Mouse (Mus musculus): ENCODE measurements at regions not wholly inside any gene's neighbourhood (a gene's known extent, or its start where the extent isn't known, plus 50 kb on each side); places are given as distances from the start of the nearest gene placed in this dataset.

- DNase-seq (ENCODE audit: low spot score) (no peak), ATAC-seq (ENCODE audit: low FRiP score) (no peak)
- no peak overlapping the region for H3K4me3 ChIP-seq (replicated peaks; ENCODE audit: low read length)
- H3K9ac ChIP-seq, result no peak overlapping the region
- H3K9me3 ChIP-seq (ENCODE audit: control insufficient read depth, low read length), result no peaks in the 10 kb centered on the region
- H3K4me2 ChIP-seq (replicated peaks), result no peak overlapping the region
- H3K4me1 ChIP-seq (replicated peaks; ENCODE audit: control insufficient read depth, insufficient read depth, low read length), result no peaks in the 10 kb centered on the region
- no peaks in the 10 kb centered on the region for H3K27me3 ChIP-seq (ENCODE audit: control insufficient read depth, insufficient read depth, low read length)
- no peaks in the 10 kb centered on the region for H3K36me3 ChIP-seq (replicated peaks; ENCODE audit: control insufficient read depth, insufficient read depth)
- H3K27ac ChIP-seq, result no peak overlapping the region
- 88% methylated on average over 1 of the region's 1 CpGs for WGBS
Measured at GRCm38 (mm10) chr13:117425015-117425414, 177.1 kb upstream of the Hcn1 start.

- Histone ChIP-seq H3K4me2 (replicated peaks) (no peak overlapping the region), H3K4me3 (replicated peaks; ENCODE audit: low read length) (no peak overlapping the region), H3K36me3 (replicated peaks; ENCODE audit: control insufficient read depth, insufficient read depth) (no peaks in the 10 kb centered on the region), H3K9me3 (ENCODE audit: control insufficient read depth, low read length) (no peaks in the 10 kb centered on the region), H3K27me3 (ENCODE audit: control insufficient read depth, insufficient read depth, low read length) (no peaks in the 10 kb centered on the region), H3K27ac (no peak overlapping the region), H3K4me1 (replicated peaks; ENCODE audit: control insufficient read depth, insufficient read depth, low read length) (no peaks in the 10 kb centered on the region), H3K9ac (no peak overlapping the region)
- DNase-seq (ENCODE audit: low spot score) (no peak), ATAC-seq (ENCODE audit: low FRiP score) (no peak)
- WGBS, result 81% methylated on average over 3 of the region's 3 CpGs
Measured at GRCm38 (mm10) chr13:117467407-117467806, 134.7 kb upstream of the Hcn1 start.

- Histone ChIP-seq H3K27ac (no peak overlapping the region), H3K36me3 (replicated peaks; ENCODE audit: control insufficient read depth, insufficient read depth) (no peaks in the 10 kb centered on the region)
- DNase-seq (ENCODE audit: low spot score), result no peak
Measured at GRCm38 (mm10) chr13:117472726-117473125, 129.4 kb upstream of the Hcn1 start.

GRCm38 (mm10) chr13:117482624-117483023, 119.5 kb upstream of the Hcn1 start:
- Histone ChIP-seq H3K4me3 (replicated peaks; ENCODE audit: low read length) (no peak overlapping the region), H3K27ac (no peak overlapping the region), H3K4me1 (replicated peaks; ENCODE audit: control insufficient read depth, insufficient read depth, low read length) (no peaks in the 10 kb centered on the region), H3K36me3 (replicated peaks; ENCODE audit: control insufficient read depth, insufficient read depth) (no peaks in the 10 kb centered on the region), H3K27me3 (ENCODE audit: control insufficient read depth, insufficient read depth, low read length) (no peaks in the 10 kb centered on the region), H3K9me3 (ENCODE audit: control insufficient read depth, low read length) (no peaks in the 10 kb centered on the region), H3K9ac (no peak overlapping the region), H3K4me2 (replicated peaks) (no peak overlapping the region)
- ATAC-seq (ENCODE audit: low FRiP score) (no peak), DNase-seq (ENCODE audit: low spot score) (no peak)
- WGBS, result 71% methylated on average over 3 of the region's 3 CpGs

More at GRCm38 (mm10) chr13:117472726-117473125, 129.4 kb upstream of the Hcn1 start:
- no peaks in the 10 kb centered on the region for H3K9me3 ChIP-seq (ENCODE audit: control insufficient read depth, low read length)
- no peaks in the 10 kb centered on the region for H3K27me3 ChIP-seq (ENCODE audit: control insufficient read depth, insufficient read depth, low read length)
- no peaks in the 10 kb centered on the region for H3K4me1 ChIP-seq (replicated peaks; ENCODE audit: control insufficient read depth, insufficient read depth, low read length)
- no peak overlapping the region for H3K9ac ChIP-seq
- H3K4me3 ChIP-seq (replicated peaks; ENCODE audit: low read length), result no peak overlapping the region
- H3K4me2 ChIP-seq (replicated peaks), result no peak overlapping the region
- 88% methylated on average over 5 of the region's 5 CpGs for WGBS
- ATAC-seq (ENCODE audit: low FRiP score), result no peak

GRCm38 (mm10) chr13:117508746-117509145, 93.4 kb upstream of the Hcn1 start:
- DNase-seq (ENCODE audit: low spot score) (no peak), ATAC-seq (ENCODE audit: low FRiP score) (no peak)
- H3K36me3 ChIP-seq (replicated peaks; ENCODE audit: control insufficient read depth, insufficient read depth), result no peaks in the 10 kb centered on the region
- no peaks in the 10 kb centered on the region for H3K27me3 ChIP-seq (ENCODE audit: control insufficient read depth, insufficient read depth, low read length)
- H3K4me2 ChIP-seq (replicated peaks), result no peak overlapping the region
- H3K9ac ChIP-seq, result no peak overlapping the region
- H3K9me3 ChIP-seq (ENCODE audit: control insufficient read depth, low read length), result no peaks in the 10 kb centered on the region
- H3K4me1 ChIP-seq (replicated peaks; ENCODE audit: control insufficient read depth, insufficient read depth, low read length), result no peaks in the 10 kb centered on the region
- no peak overlapping the region for H3K4me3 ChIP-seq (replicated peaks; ENCODE audit: low read length)
- no peak overlapping the region for H3K27ac ChIP-seq
- 90% methylated on average over 4 of the region's 4 CpGs for WGBS

- Histone ChIP-seq H3K4me1 (replicated peaks; ENCODE audit: control insufficient read depth, insufficient read depth, low read length) (no peaks in the 10 kb centered on the region), H3K9me3 (ENCODE audit: control insufficient read depth, low read length) (no peaks in the 10 kb centered on the region), H3K4me2 (replicated peaks) (no peak overlapping the region), H3K36me3 (replicated peaks; ENCODE audit: control insufficient read depth, insufficient read depth) (no peaks in the 10 kb centered on the region), H3K27ac (no peak overlapping the region), H3K27me3 (ENCODE audit: control insufficient read depth, insufficient read depth, low read length) (no peaks in the 10 kb centered on the region), H3K4me3 (replicated peaks; ENCODE audit: low read length) (no peak overlapping the region), H3K9ac (no peak overlapping the region)
- WGBS, result 40% methylated on average over 3 of the region's 3 CpGs
- ATAC-seq (ENCODE audit: low FRiP score), result peak; percentile 71
- DNase-seq (ENCODE audit: low spot score), result peak; percentile 77
Measured at GRCm38 (mm10) chr13:117550108-117550507, 52.0 kb upstream of the Hcn1 start.
